Mouse (Mus musculus): ENCODE measurements at regions not wholly inside any gene's neighbourhood (a gene's known extent, or its start where the extent isn't known, plus 50 kb on each side); places are given as distances from the start of the nearest gene placed in this dataset.
"Not testable (repeated sequence)": the region's sequence is repeated elsewhere in the genome, so short reads cannot be mapped to it uniquely, and the experiment has no call there.

DNA sequence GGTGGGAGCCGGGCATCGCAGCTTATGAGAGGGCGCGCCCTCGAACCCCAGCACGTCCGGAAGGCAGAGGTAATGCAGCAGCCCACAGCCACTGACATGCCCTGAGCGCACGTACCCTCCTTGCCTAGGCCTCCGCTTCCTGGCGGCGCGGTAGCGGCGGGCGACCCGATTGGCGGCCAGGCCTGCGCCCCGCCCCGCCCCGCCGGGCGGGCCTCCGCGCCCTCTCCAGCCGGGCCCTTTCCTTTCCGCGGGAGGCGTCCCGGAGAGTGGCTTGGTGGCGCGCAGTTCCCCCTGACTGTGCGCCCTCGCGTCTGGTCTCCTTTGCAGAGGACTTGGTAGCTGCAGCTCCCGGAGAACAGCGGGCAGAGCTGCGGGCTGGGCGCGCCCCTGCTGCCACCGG, 461.1 kb downstream of the Gm21863 start:
- DNase-seq (ENCODE audit: low read depth), result not testable (repeated sequence)

- DNase-seq (ENCODE audit: low read depth), result not testable (repeated sequence)
Observed at GRCm38 (mm10) chr12:20426359-20426758, 472.1 kb downstream of the Gm21863 start.

DNA sequence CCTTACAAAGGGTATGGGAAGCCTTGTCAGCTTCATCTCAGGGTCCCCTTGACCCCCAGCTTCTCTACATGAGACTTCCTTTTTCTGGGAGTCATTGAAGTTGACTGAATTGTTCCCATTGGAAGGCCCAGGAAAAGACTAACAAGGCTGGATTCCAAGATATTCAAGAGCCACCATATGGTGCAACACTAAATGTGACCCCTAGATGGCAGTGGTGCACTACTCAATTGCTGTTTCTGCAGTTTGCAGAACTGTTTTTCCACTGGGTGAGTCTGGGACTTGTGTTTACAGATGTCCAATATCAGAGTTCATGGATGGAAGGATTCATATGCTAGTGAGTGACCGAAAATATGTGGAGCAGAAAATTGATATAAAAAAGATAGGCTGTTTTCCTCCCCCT, 510.3 kb downstream of the Gm21863 start:
- DNase-seq (ENCODE audit: low read depth), result peak; percentile 0

All from naive thymus-derived CD4-positive, alpha-beta T cell, adult 2 months (primary cell).